Mouse (Mus musculus) liver, adult 2 months (tissue): ENCODE data around the gene Cd80.

ENCODE experiments used
- CTCF ChIP-seq: fragments of 200-500 bp; IDR thresholded peaks from 2 replicates; pipeline ENCODE4 v1.5.1; 2011; ENCODE audit warnings: low read depth, low read length, control low read depth
- POLR2A ChIP-seq: fragments of 200-500 bp; IDR thresholded peaks from 2 replicates; pipeline ENCODE4 v1.6.1; 2011; ENCODE audit warnings: low read length, control low read depth; ENCODE audit not compliant: insufficient read depth; ENCODE audit errors: extremely low read depth

DNA sequence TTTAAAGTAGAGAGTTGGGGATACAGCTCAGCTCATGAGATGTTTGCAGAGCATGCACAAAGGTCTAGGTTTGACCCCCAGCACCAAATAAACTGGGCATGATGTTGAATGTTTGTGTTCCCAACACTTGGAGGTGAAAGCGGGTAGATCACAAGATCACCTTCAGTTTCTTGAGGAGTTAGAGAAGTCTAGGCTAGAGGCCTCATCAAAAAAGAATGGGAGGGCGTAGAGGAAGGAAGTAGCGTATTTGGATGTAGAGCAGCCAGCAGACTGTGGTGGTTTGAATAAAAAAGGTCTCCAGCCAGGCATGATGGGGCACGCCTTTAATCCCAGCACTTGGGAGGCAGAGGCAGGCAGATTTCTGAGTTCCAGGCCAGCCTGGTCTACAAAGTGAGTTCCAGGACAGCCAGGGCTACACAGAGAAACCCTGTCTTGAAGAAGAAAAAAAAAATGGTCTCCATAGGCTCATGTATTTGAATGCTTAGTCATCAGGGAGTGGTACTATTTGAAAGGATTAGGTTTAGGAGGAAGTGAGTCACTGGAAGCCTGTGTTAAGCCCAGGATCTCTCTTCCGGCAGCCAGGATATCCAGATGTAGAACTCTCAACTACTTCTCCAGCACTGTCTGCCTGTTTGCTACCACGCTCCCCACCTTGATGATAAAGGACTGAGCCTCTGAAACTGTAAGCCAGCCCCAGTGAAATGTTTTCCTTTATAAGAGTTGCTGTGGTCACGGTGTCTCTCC, 11.5 kb upstream of the Cd80 start:
- TF ChIP-seq CTCF (no peak), POLR2A (no peak)
